Mouse (Mus musculus): ENCODE results near the gene Btg2. TPM values are rescaled to one million over a fixed set of nuclear protein-coding genes. Genes with fewer than 3 reads are reported as not detected.

Gene Btg2
- polyA plus RNA-seq, 1 experiment, result 10.2 TPM

DNA sequence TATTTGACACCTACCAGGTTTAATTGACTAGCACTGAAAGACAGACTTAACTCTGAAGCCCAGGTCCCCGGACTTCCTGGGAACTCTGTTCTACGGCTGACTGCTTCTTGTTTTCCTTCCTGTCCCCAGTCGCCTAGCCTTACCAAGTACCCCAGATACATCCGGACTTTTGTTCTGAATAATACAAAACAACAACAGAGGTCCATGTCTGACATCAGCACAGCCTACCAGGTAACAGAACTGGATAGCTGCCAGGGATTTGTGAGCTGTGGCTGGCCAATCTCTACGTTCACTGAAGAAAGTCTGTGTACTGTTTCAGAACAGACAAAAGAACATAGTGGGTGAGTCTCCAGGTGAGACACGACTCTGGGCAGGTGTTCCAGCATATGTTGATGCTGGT lies 20.1 kb downstream of the Btg2 start:
- no peaks in the 10 kb centered on the region for H3K79me2 ChIP-seq (ENCODE audit: control insufficient read depth, insufficient read depth)
- no peaks in the 10 kb centered on the region for H3K36me3 ChIP-seq (ENCODE audit: control insufficient read depth, insufficient read depth)
- no peaks in the 10 kb centered on the region for H3K27me3 ChIP-seq (ENCODE audit: control insufficient read depth, insufficient read depth, insufficient read length)
- H3K4me3 ChIP-seq (ENCODE audit: insufficient read depth, poor library complexity, severe bottlenecking), result no peak overlapping the region
- H3ac ChIP-seq (ENCODE audit: control insufficient read depth, insufficient read length, low read depth), result no peak overlapping the region
- no peak for TF ChIP-seq USF1 (IDR thresholded peaks at IDR 0.05; ENCODE audit: low read depth)
- TF ChIP-seq MYOD1 (IDR thresholded peaks at IDR 0.05; ENCODE audit: control insufficient read depth, insufficient read length, low read depth), result no peak
- TF ChIP-seq MYOG (IDR thresholded peaks at IDR 0.05; ENCODE audit: control insufficient read depth, extremely low read depth, insufficient read length), result no peak
- no peak for TF ChIP-seq FOSL1 (IDR thresholded peaks at IDR 0.05; ENCODE audit: insufficient read depth, low read length, poor library complexity, severe bottlenecking)
- TF ChIP-seq MAX (IDR thresholded peaks at IDR 0.05), result no peak
- no peak for TF ChIP-seq CTCF (IDR thresholded peaks at IDR 0.05; ENCODE audit: control insufficient read depth, insufficient read depth, insufficient read length)
- TF ChIP-seq CEBPB (IDR thresholded peaks at IDR 0.05; ENCODE audit: low read depth), result no peak
- H3K79me3 ChIP-seq (ENCODE audit: low read depth), result no peaks in the 10 kb centered on the region

DNA sequence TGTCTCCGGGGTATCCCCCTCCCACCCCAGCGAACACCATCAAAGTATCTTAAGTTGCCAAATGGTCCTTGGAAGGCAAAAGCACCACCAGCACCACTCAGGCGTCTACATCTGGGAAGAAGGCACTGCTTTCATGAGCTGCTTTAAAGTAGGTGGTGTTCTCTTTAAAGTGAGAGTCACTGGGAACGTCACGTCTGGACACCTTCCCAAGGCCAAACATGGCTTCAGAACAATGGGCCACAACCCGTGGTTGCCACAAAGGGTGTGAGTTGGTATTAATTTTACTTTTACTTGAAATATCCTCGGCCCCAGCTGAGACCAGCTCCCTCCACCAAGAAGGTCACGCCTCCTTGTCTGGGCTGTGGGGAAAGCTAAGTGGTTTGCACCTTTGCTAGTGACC lies 21.2 kb downstream of the Btg2 start:
- no peaks in the 10 kb centered on the region for H3K79me3 ChIP-seq (ENCODE audit: low read depth)
- no peaks in the 10 kb centered on the region for H3K27me3 ChIP-seq (ENCODE audit: control insufficient read depth, insufficient read depth, insufficient read length)
- H3K36me3 ChIP-seq (ENCODE audit: control insufficient read depth, insufficient read depth), result no peaks in the 10 kb centered on the region
- TF ChIP-seq CEBPB (IDR thresholded peaks at IDR 0.05; ENCODE audit: low read depth), result no peak
- no peak for TF ChIP-seq CTCF (IDR thresholded peaks at IDR 0.05; ENCODE audit: control insufficient read depth, insufficient read depth, insufficient read length)
- TF ChIP-seq USF1 (IDR thresholded peaks at IDR 0.05; ENCODE audit: low read depth), result no peak
- TF ChIP-seq FOSL1 (IDR thresholded peaks at IDR 0.05; ENCODE audit: insufficient read depth, low read length, poor library complexity, severe bottlenecking), result no peak
- no peak for TF ChIP-seq MYOG (IDR thresholded peaks at IDR 0.05; ENCODE audit: control insufficient read depth, extremely low read depth, insufficient read length)
- TF ChIP-seq MAX (IDR thresholded peaks at IDR 0.05), result no peak
- no peak for TF ChIP-seq MYOD1 (IDR thresholded peaks at IDR 0.05; ENCODE audit: control insufficient read depth, insufficient read length, low read depth)
- no peak overlapping the region for H3ac ChIP-seq (ENCODE audit: control insufficient read depth, insufficient read length, low read depth)
- H3K79me2 ChIP-seq (ENCODE audit: control insufficient read depth, insufficient read depth), result no peaks in the 10 kb centered on the region
- H3K4me3 ChIP-seq (ENCODE audit: insufficient read depth, poor library complexity, severe bottlenecking), result no peak overlapping the region

DNA sequence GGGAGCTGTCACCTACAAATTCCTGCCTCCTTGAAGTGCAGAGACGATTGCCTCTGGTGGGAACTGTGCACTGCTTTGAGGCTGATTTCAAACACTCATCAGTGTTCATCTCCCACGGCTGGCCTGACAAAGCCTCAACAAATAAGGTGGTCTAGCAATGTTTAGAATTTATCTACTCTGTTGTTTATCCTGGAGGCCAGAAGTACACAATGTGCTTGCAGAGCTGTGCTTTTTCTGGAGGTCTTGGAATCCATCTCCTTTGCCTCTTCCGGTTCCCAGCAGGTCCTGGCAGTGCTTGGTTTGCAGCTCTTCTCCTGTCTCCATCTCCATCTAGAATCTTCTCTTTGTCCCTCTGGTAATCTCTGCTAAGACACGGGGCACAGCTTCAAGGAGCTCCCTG lies 22.6 kb downstream of the Btg2 start:
- Histone ChIP-seq H3K79me3 (ENCODE audit: low read depth) (no peaks in the 10 kb centered on the region), H3K36me3 (ENCODE audit: control insufficient read depth, insufficient read depth) (no peaks in the 10 kb centered on the region), H3K79me2 (ENCODE audit: control insufficient read depth, insufficient read depth) (no peaks in the 10 kb centered on the region), H3K4me3 (ENCODE audit: insufficient read depth, poor library complexity, severe bottlenecking) (no peak overlapping the region), H3K27me3 (ENCODE audit: control insufficient read depth, insufficient read depth, insufficient read length) (peaks cover 1% of the 10 kb centered on the region), H3ac (ENCODE audit: control insufficient read depth, insufficient read length, low read depth) (no peak overlapping the region)
- TF ChIP-seq MYOG (IDR thresholded peaks at IDR 0.05; ENCODE audit: control insufficient read depth, extremely low read depth, insufficient read length), result no peak
- TF ChIP-seq FOSL1 (IDR thresholded peaks at IDR 0.05; ENCODE audit: insufficient read depth, low read length, poor library complexity, severe bottlenecking), result no peak
- TF ChIP-seq MAX (IDR thresholded peaks at IDR 0.05), result no peak
- TF ChIP-seq CEBPB (IDR thresholded peaks at IDR 0.05; ENCODE audit: low read depth), result no peak
- TF ChIP-seq CTCF (IDR thresholded peaks at IDR 0.05; ENCODE audit: control insufficient read depth, insufficient read depth, insufficient read length), result no peak
- TF ChIP-seq USF1 (IDR thresholded peaks at IDR 0.05; ENCODE audit: low read depth), result no peak
- no peak for TF ChIP-seq MYOD1 (IDR thresholded peaks at IDR 0.05; ENCODE audit: control insufficient read depth, insufficient read length, low read depth)

DNA sequence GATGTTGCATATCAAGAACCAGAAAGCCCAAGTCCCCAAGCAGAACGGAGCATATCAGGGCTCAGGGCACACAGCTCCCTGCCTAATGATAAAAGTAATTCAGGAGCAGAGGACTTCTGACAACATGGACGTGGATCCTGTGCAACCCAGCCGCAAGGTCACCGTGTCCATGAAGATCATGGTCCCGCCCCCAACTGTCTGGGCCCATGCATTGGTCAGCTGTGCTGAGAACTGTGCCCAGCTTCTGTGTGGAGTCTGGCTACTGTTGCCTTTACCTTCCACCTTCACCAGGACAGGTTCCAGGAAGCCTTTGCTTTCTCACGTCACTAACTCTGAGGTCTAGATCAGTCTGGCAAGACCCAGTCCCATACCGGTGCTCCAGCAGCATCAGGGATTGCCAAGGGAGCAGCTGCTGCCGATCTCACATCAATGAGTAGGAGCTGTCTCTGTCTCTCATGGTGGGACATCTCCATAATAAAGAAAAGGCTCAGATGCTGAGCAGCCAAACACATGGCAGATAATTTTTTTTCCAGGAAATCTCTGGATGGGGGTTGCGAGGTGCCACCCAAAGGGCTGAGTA lies 23.2 kb downstream of the Btg2 start:
- no peak overlapping the region for H3ac ChIP-seq (ENCODE audit: control insufficient read depth, insufficient read length, low read depth)
- no peak for TF ChIP-seq CEBPB (IDR thresholded peaks at IDR 0.05; ENCODE audit: low read depth)
- TF ChIP-seq MAX (IDR thresholded peaks at IDR 0.05), result no peak
- TF ChIP-seq FOSL1 (IDR thresholded peaks at IDR 0.05; ENCODE audit: insufficient read depth, low read length, poor library complexity, severe bottlenecking), result no peak
- TF ChIP-seq CTCF (IDR thresholded peaks at IDR 0.05; ENCODE audit: control insufficient read depth, insufficient read depth, insufficient read length), result no peak
- TF ChIP-seq MYOG (IDR thresholded peaks at IDR 0.05; ENCODE audit: control insufficient read depth, extremely low read depth, insufficient read length), result no peak
- TF ChIP-seq MYOD1 (IDR thresholded peaks at IDR 0.05; ENCODE audit: control insufficient read depth, insufficient read length, low read depth), result no peak
- TF ChIP-seq USF1 (IDR thresholded peaks at IDR 0.05; ENCODE audit: low read depth), result no peak
- no peak overlapping the region for H3K4me3 ChIP-seq (ENCODE audit: insufficient read depth, poor library complexity, severe bottlenecking)
- peaks cover 3% of the 10 kb centered on the region for H3K27me3 ChIP-seq (ENCODE audit: control insufficient read depth, insufficient read depth, insufficient read length)
- no peaks in the 10 kb centered on the region for H3K79me2 ChIP-seq (ENCODE audit: control insufficient read depth, insufficient read depth)
- no peaks in the 10 kb centered on the region for H3K36me3 ChIP-seq (ENCODE audit: control insufficient read depth, insufficient read depth)
- H3K79me3 ChIP-seq (ENCODE audit: low read depth), result no peaks in the 10 kb centered on the region

DNA sequence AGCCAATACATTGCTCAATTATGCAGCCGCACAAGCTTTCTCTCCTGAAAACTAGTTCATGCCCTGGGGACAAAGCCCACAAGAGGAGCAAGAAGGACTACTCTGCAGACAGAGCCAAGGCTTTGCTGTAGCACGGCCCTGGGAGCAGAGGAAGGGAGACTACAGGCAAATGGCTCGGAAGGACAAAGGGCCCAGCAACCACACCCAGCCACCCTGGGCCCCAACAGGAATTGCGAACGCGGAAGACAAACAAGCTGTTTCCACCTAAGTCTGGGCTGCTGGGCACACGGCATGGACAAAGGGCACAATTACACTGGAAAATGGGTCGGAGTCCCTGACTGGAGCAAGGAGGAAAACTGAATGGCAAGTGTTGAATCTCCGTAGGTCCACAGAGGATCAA lies 23.9 kb downstream of the Btg2 start:
- H3K27me3 ChIP-seq (ENCODE audit: control insufficient read depth, insufficient read depth, insufficient read length), result peaks cover 9% of the 10 kb centered on the region
- H3K36me3 ChIP-seq (ENCODE audit: control insufficient read depth, insufficient read depth), result no peaks in the 10 kb centered on the region
- no peak overlapping the region for H3ac ChIP-seq (ENCODE audit: control insufficient read depth, insufficient read length, low read depth)
- H3K79me3 ChIP-seq (ENCODE audit: low read depth), result no peaks in the 10 kb centered on the region
- no peak for TF ChIP-seq CEBPB (IDR thresholded peaks at IDR 0.05; ENCODE audit: low read depth)
- TF ChIP-seq MAX (IDR thresholded peaks at IDR 0.05), result no peak
- no peak for TF ChIP-seq MYOD1 (IDR thresholded peaks at IDR 0.05; ENCODE audit: control insufficient read depth, insufficient read length, low read depth)
- no peak for TF ChIP-seq MYOG (IDR thresholded peaks at IDR 0.05; ENCODE audit: control insufficient read depth, extremely low read depth, insufficient read length)
- no peak for TF ChIP-seq FOSL1 (IDR thresholded peaks at IDR 0.05; ENCODE audit: insufficient read depth, low read length, poor library complexity, severe bottlenecking)
- TF ChIP-seq CTCF (IDR thresholded peaks at IDR 0.05; ENCODE audit: control insufficient read depth, insufficient read depth, insufficient read length), result no peak
- TF ChIP-seq USF1 (IDR thresholded peaks at IDR 0.05; ENCODE audit: low read depth), result no peak
- H3K79me2 ChIP-seq (ENCODE audit: control insufficient read depth, insufficient read depth), result no peaks in the 10 kb centered on the region
- no peak overlapping the region for H3K4me3 ChIP-seq (ENCODE audit: insufficient read depth, poor library complexity, severe bottlenecking)
